Mouse (Mus musculus) lung, adult 2 months (tissue): ENCODE results near the gene Ap2b1. TPM values are rescaled to one million over a fixed set of nuclear protein-coding genes. Genes with fewer than 3 reads are reported as not detected.

Experiments used
- DNase-seq: peaks from one replicate; pipeline ENCODE4 v3.0.0; 2022
- H3K4me1 ChIP-seq: fragments of 200-500 bp; 2 replicates; pipeline ENCODE4 v1.6.1; 2011; ENCODE audit warnings: low read length; ENCODE audit not compliant: control insufficient read depth, insufficient read depth
- H3K4me3 ChIP-seq: fragments of 200-500 bp; replicated peaks from 2 replicates; pipeline ENCODE3; 2011; ENCODE audit warnings: low read depth, mild to moderate bottlenecking, control low read depth, low read length; ENCODE audit errors: extremely low read depth
- CTCF ChIP-seq: fragments of 200-500 bp; IDR thresholded peaks from 2 replicates; pipeline ENCODE4 v1.5.1; 2011; ENCODE audit warnings: mild to moderate bottlenecking, low read length, control low read depth; ENCODE audit not compliant: insufficient read depth
- POLR2A ChIP-seq: fragments of 200-500 bp; IDR thresholded peaks from 2 replicates; pipeline ENCODE4 v1.6.1; 2011; ENCODE audit warnings: low read depth, mild to moderate bottlenecking, control low read depth, low read length, borderline replicate concordance; ENCODE audit errors: extremely low read depth
- WGBS: fragments of 180-500 bp; shearing (Covaris S2); methylation state at CpG from one replicate; pipeline ENCODE4 v1.1.7; 2018; 5-methylcytosine and 5-hydroxymethylcytosine counted together
- polyA plus RNA-seq: library from polyadenylated mRNA; depleted of rRNA; stranded (reverse); fragments of >200 nt; gene quantifications from 2 replicates; pipeline ENCODE4 v1.2.3, GENCODE M21; 2012; rRNA removed

Ap2b1 gene
- polyA plus RNA-seq, 1 experiment, result 43.9 TPM

DNA sequence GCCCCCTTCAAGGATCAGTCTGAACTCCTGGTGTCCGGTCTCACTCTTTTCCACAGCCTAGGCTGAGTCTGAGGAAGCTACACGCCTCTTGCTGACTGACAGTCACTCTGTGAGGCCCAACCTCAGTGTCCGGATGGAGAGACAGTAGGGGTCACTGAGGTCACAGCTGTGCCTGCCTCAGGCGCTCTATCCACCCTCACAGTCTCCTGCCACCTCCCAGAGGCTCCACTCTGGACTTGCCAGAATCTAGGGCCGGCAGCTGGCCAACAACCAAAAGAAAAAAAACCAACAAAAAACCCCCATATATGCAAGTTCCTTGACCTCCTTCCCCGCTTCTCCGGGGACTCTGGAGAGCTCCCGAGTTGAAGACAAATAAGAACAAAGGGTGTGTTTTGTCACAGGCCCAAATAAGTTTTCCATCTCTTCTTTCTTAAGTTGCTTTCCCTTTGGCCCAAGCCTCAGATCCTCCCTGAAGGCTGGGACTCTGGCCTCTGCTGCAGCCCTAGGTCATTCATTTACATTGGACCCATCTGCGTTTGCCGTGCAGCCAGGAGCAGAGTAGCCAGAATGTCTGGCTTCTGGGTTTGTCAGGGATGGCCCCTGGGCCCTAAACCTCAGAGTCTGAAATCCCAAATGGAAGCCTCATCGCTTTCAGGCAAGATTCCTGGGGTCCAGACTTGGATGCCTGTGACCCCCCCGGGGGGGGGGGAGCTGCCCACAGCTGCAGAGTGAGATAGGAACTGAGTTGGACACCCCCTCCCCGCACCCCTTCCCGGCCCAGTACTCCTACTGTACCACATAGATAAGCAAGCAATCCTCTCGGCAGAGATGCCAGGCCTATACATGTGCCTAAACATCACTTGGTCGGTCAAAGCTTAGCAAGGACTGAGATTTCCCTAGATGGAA, 149.4 kb downstream of the Ap2b1 start:
- WGBS, result 30% methylated on average over 16 of the region's 16 CpGs
- H3K4me1 ChIP-seq, result peaks cover 22% of the 10 kb centered on the region
- no peak for TF ChIP-seq CTCF
- no peak for TF ChIP-seq POLR2A
- no peak overlapping the region for H3K4me3 ChIP-seq
- peak; percentile 24 for DNase-seq

DNA sequence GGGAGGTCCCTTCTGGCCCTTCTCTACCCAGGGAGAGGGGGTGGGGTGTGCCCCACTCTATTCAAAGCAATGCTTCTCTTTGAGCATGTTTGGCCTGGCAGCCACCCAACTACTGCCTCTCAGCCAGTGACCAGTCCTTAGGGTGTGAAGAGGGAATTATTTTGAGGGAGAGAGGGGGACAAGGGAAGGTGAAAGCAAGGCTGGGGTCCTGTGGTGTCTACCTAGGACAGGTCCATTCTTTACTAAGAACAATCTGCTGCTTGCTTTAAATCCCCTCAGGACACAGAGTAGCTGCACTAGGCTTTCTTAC, 150.1 kb downstream of the Ap2b1 start:
- DNase-seq, result peak; percentile 59
- Histone ChIP-seq H3K4me1 (peaks cover 23% of the 10 kb centered on the region), H3K4me3 (no peak overlapping the region)
- TF ChIP-seq CTCF, result no peak
- no peak for TF ChIP-seq POLR2A

DNA sequence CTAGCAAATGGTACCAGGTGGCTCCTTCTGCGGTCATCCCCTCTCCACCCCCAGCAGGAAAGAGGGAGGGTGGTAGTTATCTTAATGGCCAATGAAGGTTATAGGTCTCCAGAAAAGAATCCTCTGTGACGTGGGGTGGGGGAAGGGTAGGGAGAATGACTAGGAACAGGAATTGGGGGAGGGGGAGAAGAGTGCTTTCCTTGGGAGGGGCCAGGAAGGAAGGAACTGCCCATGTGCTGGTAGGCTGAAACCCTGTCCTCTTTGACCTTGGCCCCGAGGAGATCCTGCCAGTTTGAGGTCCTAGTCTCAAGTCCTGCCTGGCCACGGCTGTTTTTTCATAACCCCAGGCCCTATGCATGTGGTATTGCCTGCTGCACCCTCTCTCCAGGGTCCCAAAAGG, 150.5 kb downstream of the Ap2b1 start:
- DNase-seq, result no peak
- WGBS, result 30% methylated on average over 4 of the region's 4 CpGs
- peaks cover 24% of the 10 kb centered on the region for H3K4me1 ChIP-seq
- no peak overlapping the region for H3K4me3 ChIP-seq
- no peak for TF ChIP-seq POLR2A
- TF ChIP-seq CTCF, result no peak

DNA sequence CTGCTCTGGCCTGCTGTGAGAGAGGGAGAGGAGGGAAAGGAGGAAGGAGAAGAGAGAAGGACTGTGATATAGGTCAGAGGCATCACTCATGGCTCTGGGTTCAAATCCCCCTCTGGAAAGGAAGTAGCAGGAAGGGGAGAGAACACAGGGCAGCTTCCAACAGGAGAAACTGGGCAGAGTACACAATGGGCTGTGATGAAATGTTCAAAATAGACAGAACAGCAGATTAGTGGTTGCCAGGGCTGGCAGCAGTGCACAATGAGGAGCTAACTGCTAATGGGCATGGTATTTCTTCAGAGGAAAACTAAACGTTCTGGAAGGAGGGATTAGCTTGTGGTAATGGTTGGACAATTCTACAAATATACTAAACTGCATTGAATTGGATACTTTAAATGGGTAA, 151.7 kb downstream of the Ap2b1 start:
- no peak for DNase-seq
- WGBS, result 33% methylated on average over 1 of the region's 1 CpGs

DNA sequence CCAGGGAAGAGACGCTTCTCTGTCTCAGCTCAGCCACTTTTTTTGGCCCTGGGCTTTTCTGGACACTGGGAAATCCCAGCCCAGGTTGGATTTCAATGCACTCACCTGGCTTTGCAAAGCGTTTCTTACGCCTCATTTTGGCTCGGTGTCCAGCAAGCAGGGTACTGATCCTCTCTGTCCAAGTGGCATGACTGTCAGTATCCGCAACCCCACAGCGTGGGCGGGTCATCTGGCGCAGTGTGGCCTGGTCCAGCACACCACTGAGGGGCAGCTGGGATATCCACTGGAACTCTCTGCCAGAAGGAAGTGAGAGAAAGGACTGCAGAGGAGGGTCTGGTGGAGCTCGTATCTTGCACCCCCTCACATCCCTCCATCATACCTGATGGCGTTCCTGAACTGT, 152.5 kb downstream of the Ap2b1 start:
- peaks cover 32% of the 10 kb centered on the region for H3K4me1 ChIP-seq
- WGBS, result 89% methylated on average over 10 of the region's 10 CpGs

More for the DNA sequence above, 151.7 kb downstream of the Ap2b1 start:
- H3K4me3 ChIP-seq, result no peak overlapping the region
- TF ChIP-seq POLR2A, result no peak
- no peak for TF ChIP-seq CTCF
- H3K4me1 ChIP-seq, result peaks cover 31% of the 10 kb centered on the region

DNA sequence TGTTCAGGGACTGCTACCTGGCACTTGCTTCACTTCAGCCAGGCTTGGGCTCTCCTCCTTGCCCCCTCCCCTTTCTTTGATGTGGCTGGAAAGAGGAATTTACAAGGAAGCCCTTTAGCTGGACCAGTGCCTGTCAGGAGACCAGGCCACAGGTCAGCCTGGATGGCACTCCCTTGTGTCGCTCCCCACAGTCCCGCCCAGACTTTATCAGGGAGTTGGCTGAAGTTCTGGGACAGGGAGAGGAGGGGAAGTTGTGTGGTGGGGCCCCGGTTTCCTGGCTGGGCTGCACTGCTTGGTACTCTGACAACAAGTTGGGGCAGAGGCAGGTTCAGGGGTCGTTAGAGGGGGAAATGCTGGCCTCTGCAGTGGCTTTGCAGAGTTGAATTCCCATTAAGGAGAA, 155.7 kb downstream of the Ap2b1 start:
- Histone ChIP-seq H3K4me3 (no peak overlapping the region), H3K4me1 (peaks cover 14% of the 10 kb centered on the region)
- TF ChIP-seq POLR2A (no peak), CTCF (no peak)
- peak; percentile 36 for DNase-seq
- 3% methylated on average over 4 of the region's 4 CpGs for WGBS

More for the DNA sequence above, 152.5 kb downstream of the Ap2b1 start:
- no peak for DNase-seq
- no peak overlapping the region for H3K4me3 ChIP-seq
- TF ChIP-seq POLR2A (no peak), CTCF (no peak)

Other genes starting within 250 kb of the Ap2b1 start
- gene Slfn2, start 233.9 kb upstream of the Ap2b1 start, polyA plus RNA-seq, result 6.5 and 10.1 TPM in 2 replicates
- 1.2 and 4.2 TPM in 2 replicates for gene Slfn1, start 182.2 kb upstream of the Ap2b1 start, polyA plus RNA-seq
- gene Slfn4, start 123.8 kb upstream of the Ap2b1 start, polyA plus RNA-seq, result 0.55 and 1.1 TPM in 2 replicates
- 0.38 and 0.85 TPM in 2 replicates for gene Slfn3, start 107.7 kb upstream of the Ap2b1 start, polyA plus RNA-seq
- 0.02 and 0.17 TPM in 2 replicates for gene Slfn14, start 12.3 kb upstream of the Ap2b1 start, polyA plus RNA-seq
- 6.5 and 6.7 TPM in 2 replicates for gene Pex12, start 3.6 kb downstream of the Ap2b1 start, polyA plus RNA-seq
- gene Rasl10b, start 110.1 kb downstream of the Ap2b1 start, polyA plus RNA-seq, result 1.9 and 2.4 TPM in 2 replicates
- gene Gas2l2, start 130.4 kb downstream of the Ap2b1 start, polyA plus RNA-seq, result 2.8 TPM in 2 replicates
- gene 1700020L24Rik, start 138.7 kb downstream of the Ap2b1 start, polyA plus RNA-seq, result 0.54 TPM in 1 of 2 replicates, not detected in the other
- gene Mmp28, start 164.0 kb downstream of the Ap2b1 start, polyA plus RNA-seq, result 20.1 and 33.3 TPM in 2 replicates
- gene Taf15, start 174.1 kb downstream of the Ap2b1 start, polyA plus RNA-seq, result 8.5 and 10.7 TPM in 2 replicates
- gene Heatr9, start 223.2 kb downstream of the Ap2b1 start, polyA plus RNA-seq, result 0.06 TPM in 1 of 2 replicates, not detected in the other
- gene Ccl5, start 231.5 kb downstream of the Ap2b1 start, polyA plus RNA-seq, result 70.3 and 198 TPM in 2 replicates